Mouse (Mus musculus) splenic B cell, adult 2 months (primary cell): ENCODE results near the gene Srrm4.

Source experiments
- DNase-seq: peaks from one replicate; pipeline ENCODE4 v3.0.0-alpha.2; 2011; ENCODE audit warnings: low read depth, low spot score
- H3K27me3 ChIP-seq: 2 replicates; pipeline ENCODE4 v1.6.1; 2012; ENCODE audit warnings: mild to moderate bottlenecking, low read length, moderate library complexity, mixed read lengths; ENCODE audit not compliant: control insufficient read depth, poor library complexity, insufficient read depth, severe bottlenecking
- H3K36me3 ChIP-seq: 2 replicates; pipeline ENCODE4 v1.6.1; 2012; ENCODE audit warnings: mild to moderate bottlenecking, low read length, moderate library complexity, mixed read lengths; ENCODE audit not compliant: control insufficient read depth, poor library complexity, insufficient read depth, severe bottlenecking

Gene Srrm4

GRCm38 (mm10) chr5:116449522-116450225 is 141.9 kb downstream of the Srrm4 start:
- Histone ChIP-seq H3K27me3 (peaks cover 2% of the 10 kb centered on the region; the same call in 1 of the 2 replicates), H3K36me3 (no peaks in the 10 kb centered on the region)
- no peak for DNase-seq

- Histone ChIP-seq H3K27me3 (peaks cover 2% of the 10 kb centered on the region; the same call in 1 of the 2 replicates), H3K36me3 (no peaks in the 10 kb centered on the region)
- DNase-seq = no peak
Observed at GRCm38 (mm10) chr5:116448409-116449191, 143.0 kb downstream of the Srrm4 start.

- H3K36me3 ChIP-seq = no peaks in the 10 kb centered on the region
- H3K27me3 ChIP-seq = peaks cover 2% of the 10 kb centered on the region; the same call in 1 of the 2 replicates
- no peak for DNase-seq
Observed at GRCm38 (mm10) chr5:116447821-116448350, 143.7 kb downstream of the Srrm4 start.

GRCm38 (mm10) chr5:116446552-116446951 is 145.1 kb downstream of the Srrm4 start:
- Histone ChIP-seq H3K27me3 (no peaks in the 10 kb centered on the region), H3K36me3 (no peaks in the 10 kb centered on the region)
- no peak for DNase-seq

GRCm38 (mm10) chr5:116445634-116446367 is 145.8 kb downstream of the Srrm4 start:
- no peaks in the 10 kb centered on the region for H3K36me3 ChIP-seq
- DNase-seq = no peak
- no peaks in the 10 kb centered on the region for H3K27me3 ChIP-seq

- no peaks in the 10 kb centered on the region for H3K36me3 ChIP-seq
- H3K27me3 ChIP-seq = no peaks in the 10 kb centered on the region
- no peak for DNase-seq
Observed at GRCm38 (mm10) chr5:116444517-116444916, 147.1 kb downstream of the Srrm4 start.

GRCm38 (mm10) chr5:116443459-116443940 is 148.1 kb downstream of the Srrm4 start:
- Histone ChIP-seq H3K36me3 (no peaks in the 10 kb centered on the region), H3K27me3 (no peaks in the 10 kb centered on the region)
- DNase-seq = no peak

- no peaks in the 10 kb centered on the region for H3K36me3 ChIP-seq
- DNase-seq = no peak
- H3K27me3 ChIP-seq = no peaks in the 10 kb centered on the region
Observed at GRCm38 (mm10) chr5:116442697-116443458, 148.7 kb downstream of the Srrm4 start.

- DNase-seq = no peak
- no peaks in the 10 kb centered on the region for H3K36me3 ChIP-seq
- no peaks in the 10 kb centered on the region for H3K27me3 ChIP-seq
Observed at GRCm38 (mm10) chr5:116440251-116440650, 151.4 kb downstream of the Srrm4 start.

- no peaks in the 10 kb centered on the region for H3K36me3 ChIP-seq
- no peaks in the 10 kb centered on the region for H3K27me3 ChIP-seq
- no peak for DNase-seq
Observed at GRCm38 (mm10) chr5:116438328-116438727, 153.3 kb downstream of the Srrm4 start.

- DNase-seq = no peak
- no peaks in the 10 kb centered on the region for H3K27me3 ChIP-seq
- H3K36me3 ChIP-seq = no peaks in the 10 kb centered on the region
Observed at GRCm38 (mm10) chr5:116436117-116436516, 155.5 kb downstream of the Srrm4 start.

GRCm38 (mm10) chr5:116434976-116435850 is 156.4 kb downstream of the Srrm4 start:
- no peaks in the 10 kb centered on the region for H3K27me3 ChIP-seq
- DNase-seq = no peak
- H3K36me3 ChIP-seq = no peaks in the 10 kb centered on the region

GRCm38 (mm10) chr5:116432871-116433270 is 158.7 kb downstream of the Srrm4 start:
- no peak for DNase-seq

More at GRCm38 (mm10) chr5:116432871-116433270, 158.7 kb downstream of the Srrm4 start:
- Histone ChIP-seq H3K36me3 (no peaks in the 10 kb centered on the region), H3K27me3 (no peaks in the 10 kb centered on the region; the same call in 1 of the 2 replicates)
